Mouse (Mus musculus) lung, embryonic 15.5 days (tissue): ENCODE results near the gene Fam192a. TPM values are rescaled to one million over a fixed set of nuclear protein-coding genes. Genes with fewer than 3 reads are reported as not detected.

Experiments
- ATAC-seq: fragments of 200-750 bp; cut with Nextera tagmentation; 2 replicates; pipeline ENCODE4 v1.8.0; 2017; ENCODE audit warnings: moderate number of reproducible peaks, borderline replicate concordance; ENCODE audit not compliant: low FRiP score, low TSS enrichment; ENCODE audit errors: extremely low read depth
- H3K27ac ChIP-seq: fragments of 300-500 bp; sonication (generic); 2 replicates; pipeline ENCODE4 v1.5.1; 2015; ENCODE audit warnings: moderate library complexity, mild to moderate bottlenecking, inconsistent platforms
- H3K27me3 ChIP-seq: fragments of 300-500 bp; sonication (generic); 2 replicates; pipeline ENCODE4 v1.6.1; 2015; ENCODE audit warnings: inconsistent platforms
- H3K36me3 ChIP-seq: fragments of 300-500 bp; sonication (generic); 2 replicates; pipeline ENCODE4 v1.6.1; 2015; ENCODE audit warnings: inconsistent platforms
- H3K4me1 ChIP-seq: fragments of 300-500 bp; sonication (generic); 2 replicates; pipeline ENCODE4 v1.6.1; 2015; ENCODE audit warnings: inconsistent platforms
- H3K4me2 ChIP-seq: fragments of 300-500 bp; sonication (generic); 2 replicates; pipeline ENCODE4 v1.6.1; 2015; ENCODE audit warnings: inconsistent platforms, mild to moderate bottlenecking, moderate library complexity
- H3K4me3 ChIP-seq: fragments of 300-500 bp; sonication (generic); 2 replicates; pipeline ENCODE4 v1.5.1; 2015; ENCODE audit warnings: mild to moderate bottlenecking, inconsistent platforms
- H3K9ac ChIP-seq: fragments of 300-500 bp; sonication (generic); 2 replicates; pipeline ENCODE4 v1.6.1; 2015; ENCODE audit warnings: inconsistent platforms
- H3K9me3 ChIP-seq: fragments of 300-500 bp; sonication (generic); 2 replicates; pipeline ENCODE4 v1.6.1; 2016; ENCODE audit warnings: inconsistent platforms
- WGBS: fragments of 180-500 bp; shearing (Covaris S2); methylation state at CpG from one replicate; pipeline ENCODE4 v1.1.7; 2015; 5-methylcytosine and 5-hydroxymethylcytosine counted together
- polyA plus RNA-seq: library from polyadenylated mRNA; unstranded; fragments of >200 nt; fragmentation: Nextera tagmentation; extraction: Ambion mirVana; gene quantifications from 2 replicates; pipeline ENCODE4 v1.2.1, GENCODE M21; 2015

Gene Fam192a
- 55.4 and 59.8 TPM in 2 replicates for polyA plus RNA-seq

DNA sequence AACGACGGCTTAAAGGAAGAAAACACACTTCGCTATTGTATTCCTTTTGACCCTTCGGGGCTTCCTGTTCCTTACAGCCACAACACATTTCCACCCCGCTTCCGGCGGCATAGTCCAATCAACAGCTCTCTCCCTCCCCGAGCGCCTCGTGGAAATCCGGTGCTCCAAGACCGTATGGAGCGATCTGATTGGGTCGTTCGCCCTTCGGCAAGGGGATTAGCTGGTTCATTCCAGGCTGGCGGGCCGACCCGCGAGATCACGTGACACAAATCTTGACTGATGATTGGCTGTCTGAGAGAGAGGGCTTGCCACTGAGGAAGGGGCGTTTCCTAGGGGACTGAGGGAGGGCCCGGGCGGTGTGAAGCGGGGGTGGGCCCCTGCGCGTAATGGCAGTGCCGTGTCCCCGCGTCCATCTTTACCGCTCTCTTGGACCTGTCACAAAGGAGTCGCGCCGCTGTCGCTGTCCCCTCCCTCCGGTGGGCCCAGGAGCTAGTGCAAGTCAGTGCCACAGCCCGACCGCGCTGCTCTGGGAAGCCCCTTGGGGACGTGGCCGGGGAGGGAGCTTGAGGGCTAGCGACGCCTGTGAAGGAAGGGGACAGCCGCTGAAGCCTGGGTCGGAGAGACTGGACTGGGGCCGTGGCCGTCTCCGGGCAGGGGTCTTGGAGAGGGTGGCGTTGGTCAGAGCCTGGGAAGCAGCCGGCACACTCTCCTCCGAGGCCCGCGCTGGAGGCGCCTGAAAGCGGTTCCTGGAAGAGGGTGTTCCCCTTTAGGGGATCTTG is at the start of gene Fam192a, which contains the start of gene Rspry1:
TSS of gene Fam192a (minus strand) at position 391 of the 779 bp plus-strand sequence.
TSS of gene Rspry1 (plus strand) at position 331 of the 779 bp plus-strand sequence.
- under 1% methylated on average over 55 of the region's 55 CpGs for WGBS
- H3K9ac ChIP-seq: peak within 1 kb of the TSS; percentile 88
- ATAC-seq: peak; percentile 100

DNA sequence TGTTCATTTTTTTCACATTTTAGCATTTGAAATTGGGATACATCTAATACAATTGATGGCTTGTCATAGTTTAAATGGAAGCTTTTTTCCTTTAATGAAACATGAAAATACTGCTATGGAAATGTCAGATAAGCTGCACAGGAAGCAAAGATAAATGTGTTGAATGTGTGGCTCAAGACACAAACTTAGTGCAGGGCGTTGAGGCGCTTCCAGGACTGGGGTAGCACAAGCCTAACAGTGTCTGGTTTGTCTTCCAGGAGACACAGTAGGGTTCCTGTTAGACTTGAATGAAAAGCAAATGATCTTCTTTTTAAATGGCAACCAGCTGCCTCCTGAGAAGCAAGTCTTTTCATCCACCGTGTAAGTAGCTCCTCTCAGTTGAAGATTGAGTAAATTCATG is 47.7 kb upstream of the Fam192a start:
- Histone ChIP-seq H3K9ac (no peak overlapping the region), H3K9me3 (no peaks in the 10 kb centered on the region), H3K27me3 (no peaks in the 10 kb centered on the region), H3K27ac (no peak overlapping the region), H3K4me3 (no peak overlapping the region), H3K36me3 (peaks cover 43% of the 10 kb centered on the region; the same call in 1 of the 2 replicates), H3K4me2 (no peak overlapping the region), H3K4me1 (no peaks in the 10 kb centered on the region)
- no peak for ATAC-seq
- WGBS: 72% methylated on average over 3 of the region's 3 CpGs

More for the DNA sequence above, at the start of gene Fam192a, which contains the start of gene Rspry1:
- no peaks in the 10 kb centered on the region for H3K27me3 ChIP-seq
- no peaks in the 10 kb centered on the region for H3K36me3 ChIP-seq
- H3K4me1 ChIP-seq: peaks cover 20% of the 10 kb centered on the region
- H3K9me3 ChIP-seq: no peaks in the 10 kb centered on the region
- peak within 1 kb of the TSS; percentile 84 for H3K4me2 ChIP-seq
- H3K4me3 ChIP-seq: peak within 1 kb of the TSS; percentile 95
- peak within 1 kb of the TSS; percentile 85 for H3K27ac ChIP-seq

DNA sequence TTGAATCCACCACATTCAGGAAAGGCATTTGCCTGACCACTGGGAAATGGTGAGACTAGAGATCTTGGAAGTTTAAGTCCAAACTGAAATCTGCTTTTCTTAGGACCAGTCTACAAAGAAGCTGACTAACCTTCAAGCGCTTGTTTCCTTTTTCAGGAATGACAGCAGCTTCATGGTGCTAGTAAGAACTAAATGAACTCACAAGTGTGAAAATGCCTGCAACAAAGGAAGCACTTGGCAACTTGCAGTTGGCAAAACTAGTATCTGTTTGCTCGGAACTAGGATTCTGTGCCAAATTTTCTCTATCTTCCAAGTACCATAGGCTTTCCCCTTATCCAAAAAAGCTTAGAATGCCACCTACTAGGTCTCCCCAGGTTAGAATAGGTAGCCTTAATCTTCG is 44.4 kb upstream of the Fam192a start:
- Histone ChIP-seq H3K9ac (no peak overlapping the region), H3K36me3 (peaks cover 42% of the 10 kb centered on the region), H3K9me3 (no peaks in the 10 kb centered on the region), H3K4me1 (no peaks in the 10 kb centered on the region), H3K4me3 (no peak overlapping the region), H3K4me2 (no peak overlapping the region), H3K27me3 (no peaks in the 10 kb centered on the region), H3K27ac (no peak overlapping the region)
- no peak for ATAC-seq
- 91% methylated on average over 3 of the region's 3 CpGs for WGBS

DNA sequence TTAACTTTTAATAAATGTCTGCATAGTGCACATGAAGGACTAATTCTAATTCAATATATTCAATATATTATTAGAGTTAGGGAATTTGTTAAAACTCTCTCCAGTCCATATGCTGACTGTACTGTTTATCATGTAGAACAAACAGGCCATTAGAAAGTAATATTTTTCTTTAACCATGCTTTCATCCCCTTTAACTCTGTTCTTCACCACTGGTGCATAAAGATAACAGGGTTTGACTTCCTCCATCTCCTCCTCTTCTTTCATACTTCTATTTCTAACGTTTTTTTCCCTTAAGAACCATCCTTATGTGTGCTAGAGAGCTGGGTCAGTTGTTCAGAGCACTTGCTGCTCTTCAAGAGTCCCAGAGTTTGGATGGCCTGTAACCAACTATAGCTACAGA is 43.4 kb upstream of the Fam192a start:
- no peaks in the 10 kb centered on the region for H3K27me3 ChIP-seq
- H3K27ac ChIP-seq: no peak overlapping the region
- ATAC-seq: no peak
- no peaks in the 10 kb centered on the region for H3K4me1 ChIP-seq
- no peak overlapping the region for H3K4me2 ChIP-seq
- H3K36me3 ChIP-seq: peaks cover 50% of the 10 kb centered on the region
- no peak overlapping the region for H3K9ac ChIP-seq
- WGBS: 43% methylated on average over 1 of the region's 1 CpGs
- H3K4me3 ChIP-seq: no peak overlapping the region
- no peaks in the 10 kb centered on the region for H3K9me3 ChIP-seq

DNA sequence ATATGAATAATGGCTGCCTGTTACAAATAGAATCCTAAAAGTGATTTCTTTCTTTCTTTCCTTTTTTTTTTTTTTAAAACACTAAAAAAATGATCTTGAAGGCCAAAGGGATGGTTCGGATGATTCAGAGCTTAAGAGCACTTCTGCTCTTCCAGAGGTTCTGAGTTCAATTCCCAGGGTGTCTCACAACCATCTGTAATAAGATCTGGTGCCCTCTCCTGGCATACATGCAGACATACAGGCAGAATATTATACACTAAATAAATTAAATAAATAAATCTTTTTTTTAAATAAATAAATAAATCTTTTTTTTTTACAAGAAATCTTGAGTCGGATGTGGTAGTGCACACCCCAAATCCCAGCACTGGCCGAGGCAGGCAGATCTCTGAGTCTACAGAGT is 40.1 kb upstream of the Fam192a start:
- H3K36me3 ChIP-seq: peaks cover 65% of the 10 kb centered on the region
- no peak overlapping the region for H3K27ac ChIP-seq
- no peak overlapping the region for H3K4me2 ChIP-seq
- WGBS: 81% methylated on average over 3 of the region's 3 CpGs
- ATAC-seq: no peak
- no peaks in the 10 kb centered on the region for H3K9me3 ChIP-seq
- H3K9ac ChIP-seq: no peak overlapping the region
- no peaks in the 10 kb centered on the region for H3K27me3 ChIP-seq
- no peak overlapping the region for H3K4me3 ChIP-seq
- no peaks in the 10 kb centered on the region for H3K4me1 ChIP-seq

DNA sequence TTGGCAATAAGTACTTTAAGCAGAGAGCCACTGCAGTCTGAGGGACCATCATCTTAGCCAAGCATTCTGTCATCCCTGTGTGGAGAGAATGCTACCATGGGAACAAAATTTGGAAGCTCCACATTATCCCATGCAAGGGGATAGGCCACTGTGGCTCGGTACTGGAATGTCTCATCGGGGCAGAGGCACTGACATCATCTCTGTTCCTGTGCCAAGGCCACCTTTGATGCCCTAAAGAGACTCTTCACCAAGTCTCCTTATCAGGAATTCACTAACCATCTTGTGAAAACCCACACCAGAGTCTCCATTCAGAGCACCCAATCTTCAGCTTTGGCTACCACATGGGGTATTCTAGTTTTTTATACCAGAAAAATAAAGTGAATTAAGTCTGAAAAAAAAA is 39.4 kb upstream of the Fam192a start:
- 83% methylated on average over 2 of the region's 2 CpGs for WGBS
- Histone ChIP-seq H3K4me2 (no peak overlapping the region), H3K9me3 (no peaks in the 10 kb centered on the region), H3K4me3 (no peak overlapping the region), H3K9ac (no peak overlapping the region), H3K27me3 (no peaks in the 10 kb centered on the region), H3K4me1 (no peaks in the 10 kb centered on the region), H3K27ac (no peak overlapping the region), H3K36me3 (peaks cover 65% of the 10 kb centered on the region)
- ATAC-seq: no peak

DNA sequence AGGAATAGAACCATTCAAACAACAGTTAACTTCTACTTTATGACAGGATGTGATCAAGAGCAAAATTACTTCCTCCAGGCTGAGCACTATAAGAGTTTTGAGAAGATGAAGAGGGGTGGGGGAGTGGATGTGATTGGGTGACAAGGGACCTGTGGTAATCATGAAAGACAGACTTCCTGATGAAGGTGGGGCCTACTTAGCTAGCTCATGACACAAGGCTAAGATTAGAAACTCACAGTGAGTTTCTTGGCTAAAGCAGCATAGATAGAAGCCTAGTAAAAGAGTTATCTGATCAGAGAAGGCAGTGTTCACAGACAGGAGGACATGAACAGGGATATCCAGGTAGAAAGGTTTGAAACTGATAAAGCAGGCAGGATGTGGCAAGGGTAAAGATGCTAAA is 32.4 kb upstream of the Fam192a start:
- H3K36me3 ChIP-seq: peaks cover 61% of the 10 kb centered on the region
- no peaks in the 10 kb centered on the region for H3K9me3 ChIP-seq

DNA sequence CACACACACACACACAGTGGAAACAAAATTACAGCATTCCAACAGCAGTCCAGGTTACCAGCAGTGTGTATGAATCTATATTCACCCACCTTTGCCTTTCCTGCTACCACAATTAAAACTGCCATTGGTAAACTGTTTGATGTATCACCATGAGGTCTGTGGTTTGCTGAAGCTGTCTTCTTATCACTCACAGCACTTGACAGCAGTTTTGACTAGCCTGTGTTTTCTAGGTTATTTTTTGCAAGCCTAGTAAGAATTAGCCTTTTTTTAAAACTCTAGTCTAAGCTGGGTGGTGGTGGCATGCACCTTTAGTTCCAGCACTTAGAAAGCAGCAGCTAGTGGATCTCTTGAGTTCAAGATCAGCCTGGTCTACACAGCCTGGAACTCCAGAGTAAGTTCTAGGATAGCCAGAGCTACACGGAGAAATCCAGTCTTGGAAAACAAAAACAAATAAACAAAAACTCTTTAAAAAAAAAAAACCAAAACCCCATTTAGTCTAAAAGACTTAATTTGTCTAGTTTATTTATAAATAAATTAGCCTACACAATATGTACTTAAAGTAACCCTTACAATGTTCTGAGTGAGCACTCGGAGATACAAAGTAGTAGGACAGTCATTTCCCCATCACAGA is 31.9 kb upstream of the Fam192a start:
- H3K36me3 ChIP-seq: peaks cover 55% of the 10 kb centered on the region
- ATAC-seq: no peak
- no peaks in the 10 kb centered on the region for H3K4me1 ChIP-seq
- H3K27me3 ChIP-seq: no peaks in the 10 kb centered on the region
- WGBS: 62% methylated on average over 2 of the region's 2 CpGs
- no peak overlapping the region for H3K4me2 ChIP-seq
- no peaks in the 10 kb centered on the region for H3K9me3 ChIP-seq
- H3K9ac ChIP-seq: no peak overlapping the region
- no peak overlapping the region for H3K27ac ChIP-seq
- H3K4me3 ChIP-seq: no peak overlapping the region

More for the DNA sequence above, 32.4 kb upstream of the Fam192a start:
- no peak overlapping the region for H3K27ac ChIP-seq
- no peak overlapping the region for H3K4me3 ChIP-seq
- no peak overlapping the region for H3K9ac ChIP-seq
- no peaks in the 10 kb centered on the region for H3K27me3 ChIP-seq
- no peak overlapping the region for H3K4me2 ChIP-seq
- no peak for ATAC-seq
- H3K4me1 ChIP-seq: no peaks in the 10 kb centered on the region

DNA sequence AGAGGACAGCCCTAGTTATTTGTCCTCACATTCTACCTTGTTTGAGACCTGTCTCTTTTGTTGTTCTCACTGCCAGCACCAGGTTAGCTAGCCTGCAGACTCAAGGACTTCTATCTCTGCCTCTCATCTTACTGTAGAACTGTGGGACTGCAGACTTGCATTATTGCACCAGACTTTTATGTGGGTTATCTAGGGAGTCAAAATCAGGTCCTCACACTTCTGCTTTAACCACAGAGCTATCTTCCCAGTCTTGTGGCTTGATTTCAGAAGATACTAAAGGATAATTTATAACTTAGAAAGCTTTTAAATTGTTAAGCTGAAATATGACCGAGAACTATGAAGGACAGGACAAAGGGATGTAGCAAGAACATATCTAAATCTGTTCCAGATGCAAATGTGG is 23.1 kb upstream of the Fam192a start:
- Histone ChIP-seq H3K9me3 (no peaks in the 10 kb centered on the region), H3K27ac (no peak overlapping the region), H3K4me1 (no peaks in the 10 kb centered on the region), H3K27me3 (no peaks in the 10 kb centered on the region), H3K9ac (no peak overlapping the region), H3K4me3 (no peak overlapping the region), H3K36me3 (peaks cover 6% of the 10 kb centered on the region), H3K4me2 (no peak overlapping the region)
- ATAC-seq: no peak
- 89% methylated on average over 1 of the region's 1 CpGs for WGBS

DNA sequence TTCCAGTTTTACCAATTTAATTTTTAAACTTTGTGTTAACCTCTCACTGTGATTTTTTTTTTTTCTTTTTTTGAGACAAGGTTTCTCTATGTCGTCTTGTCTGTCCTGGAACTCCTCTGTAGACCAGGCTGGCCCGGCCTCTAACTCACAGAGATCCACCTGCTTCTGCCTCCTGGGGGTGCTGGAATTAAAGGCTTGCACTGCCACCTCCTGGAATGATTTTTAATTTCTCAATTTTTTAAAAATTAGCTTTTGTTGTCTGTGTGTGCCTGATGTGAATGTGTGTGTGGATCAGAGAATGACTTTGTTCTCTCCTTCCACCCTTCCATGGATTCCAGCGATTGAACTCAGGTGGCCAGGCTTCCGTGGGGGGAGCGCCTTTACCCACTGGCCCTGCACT is 5.3 kb upstream of the Fam192a start:
- Histone ChIP-seq H3K4me1 (peaks cover 10% of the 10 kb centered on the region), H3K9me3 (no peaks in the 10 kb centered on the region), H3K4me2 (no peak overlapping the region), H3K27me3 (no peaks in the 10 kb centered on the region), H3K27ac (no peak overlapping the region), H3K36me3 (0 out of 2 replicates have a peak, but pooled peaks cover 3% of the 10 kb centered on the region), H3K4me3 (no peak overlapping the region), H3K9ac (no peak overlapping the region)
- WGBS: 90% methylated on average over 5 of the region's 5 CpGs
- ATAC-seq: no peak

DNA sequence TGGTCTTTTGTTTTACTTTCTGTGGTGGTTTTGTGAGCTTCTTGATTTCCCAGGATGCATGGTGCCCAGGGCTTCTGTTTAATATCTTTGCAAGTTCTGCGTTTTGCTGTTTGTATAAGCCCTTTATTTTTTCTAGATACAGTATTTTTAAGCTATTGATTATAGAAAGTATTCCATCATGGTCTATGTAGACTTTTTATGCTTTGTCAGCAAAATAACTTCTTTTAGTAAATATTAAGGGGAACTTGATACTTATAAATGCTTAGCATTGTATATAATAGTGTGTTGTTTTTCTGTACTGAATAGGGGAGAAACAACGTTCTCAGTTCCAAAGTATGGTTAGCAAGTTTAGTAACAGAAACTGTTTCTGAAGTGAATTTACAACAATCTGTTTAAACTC is 2.2 kb upstream of the Fam192a start:
- 0 out of 2 replicates have a peak, but pooled peaks cover 3% of the 10 kb centered on the region for H3K36me3 ChIP-seq
- no peak for ATAC-seq
- H3K4me2 ChIP-seq: no peak overlapping the region
- no peaks in the 10 kb centered on the region for H3K27me3 ChIP-seq
- 79% methylated on average over 2 of the region's 2 CpGs for WGBS
- H3K9ac ChIP-seq: no peak overlapping the region
- peaks cover 20% of the 10 kb centered on the region for H3K4me1 ChIP-seq
- H3K9me3 ChIP-seq: no peaks in the 10 kb centered on the region
- H3K27ac ChIP-seq: no peak overlapping the region
- no peak overlapping the region for H3K4me3 ChIP-seq

DNA sequence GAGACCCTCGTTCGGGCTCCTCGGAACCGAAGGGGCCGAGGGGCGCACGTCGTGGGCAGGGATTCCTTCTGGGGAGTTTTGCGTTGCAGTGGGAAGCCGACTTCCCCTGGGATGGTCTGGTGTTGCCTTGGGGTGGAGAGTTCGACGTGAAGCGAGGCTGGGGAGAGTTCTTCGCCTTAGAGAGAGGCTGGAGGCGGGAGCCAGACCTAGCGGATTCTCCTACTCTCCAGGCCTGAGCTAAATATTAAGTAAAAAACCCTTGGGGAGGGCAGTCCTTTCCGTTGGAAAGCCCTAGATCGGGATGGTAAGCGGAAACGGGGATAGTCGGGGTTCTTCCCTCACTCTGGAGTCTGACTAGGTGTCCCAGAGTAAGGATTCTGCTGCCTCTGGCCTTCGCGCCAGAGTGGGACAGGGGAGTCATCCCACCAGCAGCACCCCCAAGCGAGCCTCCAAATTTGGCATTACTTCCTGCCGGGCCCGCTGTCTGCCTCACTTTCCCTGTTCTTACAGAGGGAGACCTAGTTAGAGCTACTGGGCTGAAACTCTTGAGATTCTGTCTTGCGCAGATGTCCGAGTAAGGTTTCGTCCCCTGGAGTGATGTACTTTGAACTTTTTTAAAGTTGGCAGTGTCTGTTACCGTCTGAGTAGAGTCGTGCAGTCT is 804 bp upstream of the Fam192a start:
- H3K36me3 ChIP-seq: 0 out of 2 replicates have a peak, but pooled peaks cover 3% of the 10 kb centered on the region
- ATAC-seq: no peak
- under 1% methylated on average over 31 of the region's 31 CpGs for WGBS

More for the DNA sequence above, 804 bp upstream of the Fam192a start:
- Histone ChIP-seq H3K9ac (peak overlapping the region; percentile 80), H3K4me3 (peak overlapping the region; percentile 95), H3K4me1 (peaks cover 20% of the 10 kb centered on the region), H3K4me2 (peak overlapping the region; percentile 82), H3K9me3 (no peaks in the 10 kb centered on the region), H3K27me3 (no peaks in the 10 kb centered on the region), H3K27ac (peak overlapping the region; percentile 75)
